ENCODE assay signal across 8 mouse cellular contexts in the genomic region with DNA sequence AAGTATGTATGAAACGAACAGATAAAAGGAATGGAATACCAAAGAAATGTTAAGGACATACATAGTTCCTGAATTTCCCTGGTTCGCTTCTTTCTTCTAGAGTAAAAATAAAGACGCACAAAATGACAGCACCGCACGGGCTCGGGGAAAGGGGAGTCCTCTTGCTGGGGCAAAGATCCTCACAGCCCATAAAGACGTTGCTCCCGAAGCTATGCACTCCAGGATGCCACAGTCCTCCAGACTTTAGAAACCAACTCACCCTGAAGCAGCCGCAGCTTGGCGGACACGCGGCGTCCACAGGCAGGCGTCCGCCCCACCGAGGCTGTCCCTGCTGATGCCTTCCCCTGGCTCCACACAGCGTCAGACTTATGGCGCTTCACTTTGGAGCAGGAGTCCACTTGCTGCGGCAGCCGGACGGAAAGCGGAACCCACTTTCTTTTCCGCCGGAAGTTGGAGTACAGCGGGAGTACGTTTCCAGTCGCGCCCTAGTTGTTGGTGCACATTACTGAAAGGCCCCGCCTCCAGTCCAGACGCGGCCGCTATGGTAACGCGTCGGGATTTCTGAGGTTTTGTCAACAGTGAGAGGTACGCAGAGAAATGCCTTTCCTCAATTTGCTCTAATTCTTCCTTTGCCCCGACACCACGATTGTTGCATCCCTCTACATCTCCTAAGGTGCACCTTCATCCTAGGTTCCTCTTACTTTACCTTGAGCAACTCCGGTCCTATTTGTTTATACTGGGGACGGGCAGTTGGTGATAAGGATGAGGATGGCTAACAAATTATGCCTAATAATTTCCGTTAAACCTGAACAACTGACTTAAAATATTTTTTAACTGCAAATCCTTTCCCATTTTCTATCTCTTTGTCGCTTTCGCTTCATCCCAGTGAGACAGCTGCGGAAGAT. TPM values are rescaled to one million over a fixed set of nuclear protein-coding genes. Genes with fewer than 3 reads are reported as not detected.
DNase-seq lines count a peak whose midpoint lies in the region; ATAC-seq and TF ChIP-seq lines count a peak whose summit lies in the region.

Dnajc24 (minus strand) TSS at position 715 of the 905 bp plus-strand sequence.

- WGBS in bone marrow, adult 2 months, result 2% methylated on average over 44 of the region's 44 CpGs
- WGBS in embryonic facial prominence, embryonic 15.5 days, result 2% methylated on average over 44 of the region's 44 CpGs
- 2% methylated on average over 44 of the region's 44 CpGs for WGBS in limb, embryonic 14.5 days
- WGBS in midbrain, postnatal 0 days, result 2% methylated on average over 44 of the region's 44 CpGs

- no peaks in the 10 kb centered on the region for H3K27me3 ChIP-seq in embryonic facial prominence, embryonic 15.5 days
- H3K27me3 ChIP-seq in limb, embryonic 14.5 days (ENCODE audit: control insufficient read depth, insufficient read depth, low read length), result no peaks in the 10 kb centered on the region
- H3K27me3 ChIP-seq in midbrain, postnatal 0 days (ENCODE audit: insufficient read depth, low read length), result no peaks in the 10 kb centered on the region

- 0 out of 2 replicates have a peak within 1 kb of the TSS, but pooled peaks have one; percentile 33 for H3K27ac ChIP-seq in bone marrow, adult 2 months (ENCODE audit: control insufficient read depth, insufficient read depth, low read depth, low read length, poor library complexity)
- H3K27ac ChIP-seq in embryonic facial prominence, embryonic 15.5 days (replicated peaks), result peak within 1 kb of the TSS; percentile 80
- 0 out of 2 replicates have a peak within 1 kb of the TSS, but pooled peaks have one; percentile 54 for H3K27ac ChIP-seq in limb, embryonic 14.5 days (replicated peaks; ENCODE audit: low read depth, low read length)
- H3K27ac ChIP-seq in midbrain, postnatal 0 days (ENCODE audit: low read depth, low read length), result peak within 1 kb of the TSS; percentile 70

- TF ChIP-seq POLR2A in bone marrow, adult 2 months (IDR thresholded peaks at IDR 0.05; ENCODE audit: borderline replicate concordance, control insufficient read depth, low read depth, low read length), result peak; percentile 63; the same call in 1 of the 2 replicates
- TF ChIP-seq POLR2A in limb, embryonic 14.5 days (IDR thresholded peaks at IDR 0.05; ENCODE audit: borderline replicate concordance, extremely low read depth, insufficient read depth, insufficient read length), result peak; percentile 71; the same call in 1 of the 2 replicates

- H3K9me3 ChIP-seq in embryonic facial prominence, embryonic 15.5 days (replicated peaks), result no peaks in the 10 kb centered on the region
- H3K9me3 ChIP-seq in limb, embryonic 14.5 days (ENCODE audit: control insufficient read depth, low read length), result no peaks in the 10 kb centered on the region
- H3K9me3 ChIP-seq in midbrain, postnatal 0 days (ENCODE audit: low read length), result no peaks in the 10 kb centered on the region

- peak within 1 kb of the TSS; percentile 57 for H3K4me2 ChIP-seq in embryonic facial prominence, embryonic 15.5 days (replicated peaks)
- H3K4me2 ChIP-seq in limb, embryonic 14.5 days (replicated peaks; ENCODE audit: low read depth, low read length, severe bottlenecking), result peak within 1 kb of the TSS; percentile 59
- peak within 1 kb of the TSS; percentile 54 for H3K4me2 ChIP-seq in midbrain, postnatal 0 days (ENCODE audit: low read depth, low read length, poor library complexity, severe bottlenecking)

- DNase-seq in 416B (ENCODE audit: low read depth), result peak; percentile 94
- peak; percentile 90 for DNase-seq in heart, adult 8-10 months (ENCODE audit: low spot score)
- peak; percentile 91 for DNase-seq in kidney, adult 9 months
- DNase-seq in limb, embryonic 14.5 days (ENCODE audit: low spot score), result peak; percentile 95
- peak; percentile 96 for DNase-seq in midbrain, postnatal 0 days (ENCODE audit: low spot score)
- peak; percentile 69 to 80 for DNase-seq in spleen, postnatal 14 days (ENCODE audit: low spot score in 2 of 2)

- ATAC-seq in embryonic facial prominence, embryonic 15.5 days (ENCODE audit: insufficient number of reproducible peaks, low FRiP score, low TSS enrichment, low read depth), result peak; percentile 93
- peak; percentile 97 for ATAC-seq in limb, embryonic 14.5 days (ENCODE audit: low FRiP score, low read depth)
- peak; percentile 98 for ATAC-seq in midbrain, postnatal 0 days (ENCODE audit: low FRiP score)

- H3K36me3 ChIP-seq in embryonic facial prominence, embryonic 15.5 days, result 0 out of 2 replicates have a peak, but pooled peaks cover 4% of the 10 kb centered on the region
- H3K36me3 ChIP-seq in limb, embryonic 14.5 days (ENCODE audit: control insufficient read depth, insufficient read depth, low read length), result peaks cover 4% of the 10 kb centered on the region; the same call in 1 of the 2 replicates
- peaks cover 3% of the 10 kb centered on the region; the same call in 1 of the 2 replicates for H3K36me3 ChIP-seq in midbrain, postnatal 0 days (ENCODE audit: insufficient read depth, low read length)

- H3K4me3 ChIP-seq in bone marrow, adult 2 months (replicated peaks; ENCODE audit: control insufficient read depth, low read depth, low read length), result peak within 1 kb of the TSS; percentile 97
- H3K4me3 ChIP-seq in embryonic facial prominence, embryonic 15.5 days (replicated peaks), result peak within 1 kb of the TSS; percentile 85
- peak within 1 kb of the TSS; percentile 78 for H3K4me3 ChIP-seq in limb, embryonic 14.5 days (replicated peaks; ENCODE audit: low read length)
- H3K4me3 ChIP-seq in midbrain, postnatal 0 days (ENCODE audit: low read depth, low read length), result peak within 1 kb of the TSS; percentile 73

- peak within 1 kb of the TSS; percentile 83 for H3K9ac ChIP-seq in embryonic facial prominence, embryonic 15.5 days
- H3K9ac ChIP-seq in limb, embryonic 14.5 days (ENCODE audit: low read depth, low read length, severe bottlenecking), result peak within 1 kb of the TSS; percentile 82
- H3K9ac ChIP-seq in midbrain, postnatal 0 days (replicated peaks; ENCODE audit: low read length, poor library complexity, severe bottlenecking), result peak within 1 kb of the TSS; percentile 71

- no peak for TF ChIP-seq CTCF in bone marrow, adult 2 months (IDR thresholded peaks at IDR 0.05; ENCODE audit: control insufficient read depth, insufficient read depth, low read length)
- TF ChIP-seq CTCF in midbrain, postnatal 0 days (IDR thresholded peaks at IDR 0.05), result peak; percentile 11; the same call in 1 of the 2 replicates

- no peaks in the 10 kb centered on the region; the same call in 1 of the 2 replicates for H3K4me1 ChIP-seq in bone marrow, adult 2 months (ENCODE audit: control insufficient read depth, insufficient read depth, low read length)
- no peaks in the 10 kb centered on the region for H3K4me1 ChIP-seq in embryonic facial prominence, embryonic 15.5 days
- H3K4me1 ChIP-seq in limb, embryonic 14.5 days (ENCODE audit: control insufficient read depth, insufficient read depth, low read length), result no peaks in the 10 kb centered on the region
- H3K4me1 ChIP-seq in midbrain, postnatal 0 days (ENCODE audit: insufficient read depth, low read length), result no peaks in the 10 kb centered on the region

RNA-seq across cellular contexts. Expression of gene Dnajc24, which starts in this region (rescaled TPM):
- 8.2 and 13.9 TPM in 2 replicates for polyA plus RNA-seq in bone marrow, adult 2 months (2011; ENCODE audit: insufficient read depth, insufficient read length, low replicate concordance, missing spikeins)
- 32.5 and 33.9 TPM in 2 replicates for polyA plus RNA-seq in embryonic facial prominence, embryonic 15.5 days (2015; fragmentation: Nextera tagmentation; extraction: Ambion mirVana)
- total RNA-seq in heart, adult 8-10 months (2022), result 10 to 100 TPM; 11.7 to 21.7 (median 15.2) TPM
- polyA plus RNA-seq in limb, embryonic 14.5 days (2012; rRNA removed), result 21.7 and 29.3 TPM in 2 replicates
- polyA plus RNA-seq in limb, embryonic 14.5 days (2014; fragmentation: Nextera tagmentation; extraction: Ambion mirVana), result 29.6 and 30.2 TPM in 2 replicates
- total RNA-seq in midbrain, postnatal 0 days (2014; rRNA removed), result 8.7 and 28.3 TPM in 2 replicates
- polyA plus RNA-seq in midbrain, postnatal 0 days (2015; fragmentation: Nextera tagmentation; extraction: Ambion mirVana), result 19.7 and 23.0 TPM in 2 replicates

Comparison
In these comparisons a context has a peak if more than half of its experiments do, and no peak if none do; other contexts are left out.
1. Peak in every context shown above with its lines: DNase-seq, ATAC-seq, H3K4me3 ChIP-seq and H3K27ac ChIP-seq.